Mouse (Mus musculus) retina, postnatal 1 day (tissue): ENCODE measurements at regions not wholly inside any gene's neighbourhood (a gene's known extent, or its start where the extent isn't known, plus 50 kb on each side); places are given as distances from the start of the nearest gene placed in this dataset.

Source experiments
- DNase-seq: peaks from one replicate; pipeline ENCODE4 v3.0.0-alpha.2; 2012

GRCm38 (mm10) chr8:25389947-25390346, 565.8 kb upstream of the Adam5 start:
- peak; percentile 25 for DNase-seq

- DNase-seq = peak; percentile 8
Observed at GRCm38 (mm10) chr8:25389371-25389855, 565.2 kb upstream of the Adam5 start.

GRCm38 (mm10) chr8:25388811-25389210, 564.6 kb upstream of the Adam5 start:
- no peak for DNase-seq

- no peak for DNase-seq
Observed at GRCm38 (mm10) chr8:25385186-25385585, 561.0 kb upstream of the Adam5 start.

DNA sequence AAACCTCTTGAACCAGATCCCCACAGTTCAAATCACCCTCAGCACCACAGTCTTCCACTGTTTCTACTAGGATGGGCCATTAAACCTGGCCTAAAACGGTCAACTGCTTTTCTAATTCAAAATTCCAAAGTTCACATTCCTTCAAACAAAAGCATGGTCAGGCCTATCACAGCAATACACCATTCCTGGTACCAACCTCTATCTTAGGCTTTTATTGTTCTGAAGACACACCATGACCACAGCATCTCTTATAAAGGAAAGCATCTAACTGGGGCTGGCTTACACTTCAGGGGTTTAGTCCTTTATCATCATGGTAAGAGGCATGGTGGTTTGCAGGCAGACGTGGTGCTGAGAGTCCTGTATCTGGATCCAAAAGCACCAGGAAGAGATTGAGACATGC, 560.4 kb upstream of the Adam5 start:
- no peak for DNase-seq

GRCm38 (mm10) chr8:25373276-25373675, 549.1 kb upstream of the Adam5 start:
- peak; percentile 49 for DNase-seq

DNA sequence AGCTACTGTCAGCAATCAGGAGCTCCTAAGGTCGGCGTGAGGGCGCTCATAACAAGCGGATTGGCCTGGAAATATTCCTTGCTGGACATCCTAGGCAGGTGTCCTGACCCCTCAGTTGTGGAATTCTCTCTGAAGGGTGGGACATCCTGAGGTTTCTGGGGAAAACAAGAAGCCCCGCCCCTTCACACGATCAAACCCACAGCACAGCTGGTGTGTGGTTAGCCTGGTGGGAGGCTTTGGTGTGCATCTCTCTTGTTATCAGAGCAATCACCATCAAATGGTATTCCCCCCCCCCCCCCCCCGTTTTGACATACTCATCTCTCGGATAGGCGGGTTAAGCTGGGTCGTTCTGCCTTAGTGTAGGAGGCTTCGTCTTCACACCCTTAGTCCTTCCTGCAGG, 546.8 kb upstream of the Adam5 start:
- no peak for DNase-seq

- DNase-seq = no peak
Observed at GRCm38 (mm10) chr8:25369331-25369730, 545.2 kb upstream of the Adam5 start.

DNA sequence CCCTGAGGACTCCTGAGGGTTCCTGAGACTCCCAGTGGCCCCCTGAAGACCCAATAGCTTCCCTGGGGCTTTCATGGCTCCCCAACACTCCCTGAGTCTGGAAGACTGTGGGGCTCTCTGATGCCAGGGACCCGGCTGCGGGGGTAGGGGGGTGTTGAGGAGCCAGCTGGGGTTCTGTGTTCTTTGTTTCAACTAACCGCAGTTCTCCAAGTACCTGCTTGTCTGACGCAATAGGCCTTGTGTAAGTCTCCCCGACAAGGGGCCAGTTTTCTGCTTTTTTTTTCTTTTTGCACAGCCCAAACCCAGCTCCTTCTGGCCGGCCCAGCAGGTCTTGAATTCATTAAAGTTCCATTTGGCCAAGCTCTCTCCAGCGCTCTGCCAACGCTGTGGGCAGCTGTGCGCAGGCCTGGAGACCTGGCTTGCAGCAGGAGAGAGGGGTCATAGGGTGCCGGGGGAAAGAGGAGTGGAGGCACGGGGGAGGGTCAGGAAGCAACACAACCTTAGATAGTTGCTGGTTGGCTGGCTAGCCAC, 544.5 kb upstream of the Adam5 start:
- no peak for DNase-seq

DNA sequence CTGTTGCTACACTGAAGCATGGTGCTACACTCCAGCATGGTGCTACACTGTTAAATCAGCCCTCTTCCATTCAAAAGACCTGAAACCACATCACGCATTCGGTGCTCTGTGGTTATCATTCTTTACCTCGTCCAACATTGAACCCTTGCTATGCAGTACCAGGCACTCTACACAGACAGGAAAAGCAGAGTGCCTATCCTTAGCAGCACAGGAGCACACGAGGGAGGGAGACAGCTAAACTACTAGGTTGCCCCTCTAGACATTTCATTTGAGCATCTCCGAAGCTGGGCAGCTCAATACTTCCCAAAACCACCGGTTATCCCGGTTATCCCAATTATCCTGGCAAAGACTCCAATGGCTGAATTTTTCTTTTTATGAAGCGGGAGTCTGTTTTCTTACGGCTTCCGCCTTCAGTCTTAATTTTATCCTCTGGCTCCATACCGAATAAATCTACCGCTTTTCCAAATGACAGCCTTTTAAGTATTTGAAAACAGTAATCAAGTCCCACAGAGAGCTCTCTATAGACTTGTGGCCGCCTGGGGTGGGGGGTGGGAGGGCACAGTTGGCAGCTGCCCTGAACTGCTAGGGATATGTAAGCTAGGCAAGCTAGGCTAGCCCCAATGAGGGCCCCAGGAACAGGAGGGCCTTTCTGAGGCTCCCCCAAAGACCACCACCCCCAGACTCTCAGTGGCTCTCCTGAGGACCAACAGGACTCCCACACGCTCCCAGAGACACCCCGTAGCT, 543.8 kb upstream of the Adam5 start:
- no peak for DNase-seq

GRCm38 (mm10) chr8:25366181-25366580, 542.0 kb upstream of the Adam5 start:
- no peak for DNase-seq

DNA sequence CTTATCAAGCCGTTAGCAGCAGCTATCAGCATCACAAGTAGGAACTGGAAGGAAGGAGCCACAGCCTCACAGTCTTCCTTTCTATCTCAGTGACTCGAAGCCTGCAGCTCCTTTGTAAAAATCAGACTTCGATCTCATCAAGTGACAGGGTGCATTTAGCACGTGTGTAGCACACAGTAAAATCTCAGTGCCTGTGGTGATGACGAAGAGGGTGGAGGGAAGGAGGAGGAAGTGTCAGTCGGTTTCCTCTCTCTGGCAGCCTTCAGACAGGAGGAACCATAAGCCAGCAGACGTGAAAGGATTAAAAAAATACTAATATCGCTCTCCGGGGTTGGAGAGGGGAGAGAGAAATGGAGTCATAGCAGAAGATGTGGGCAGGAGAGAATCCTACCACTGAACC, 538.5 kb upstream of the Adam5 start:
- DNase-seq = no peak

- DNase-seq = no peak
Observed at GRCm38 (mm10) chr8:25362146-25362545, 538.0 kb upstream of the Adam5 start.

DNA sequence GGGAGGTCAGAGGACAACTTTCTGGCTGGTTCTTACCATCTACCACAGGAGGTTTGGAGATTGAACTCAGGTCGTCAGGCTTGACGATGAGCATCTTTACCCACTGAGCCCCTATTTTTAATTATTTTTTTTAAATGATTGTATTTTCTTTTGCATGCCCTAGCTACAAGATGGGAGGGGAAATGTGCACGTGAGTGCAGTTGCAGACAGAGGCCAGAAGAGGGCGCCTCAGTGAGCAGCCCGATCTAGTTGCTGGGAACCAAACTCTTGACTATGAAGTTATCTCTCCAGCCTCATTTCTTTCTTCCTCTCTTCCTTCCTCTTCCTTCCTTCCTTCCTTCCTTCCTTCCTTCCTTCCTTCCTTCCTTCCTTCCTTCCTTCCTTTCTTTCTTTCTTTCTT, 537.3 kb upstream of the Adam5 start:
- no peak for DNase-seq

DNA sequence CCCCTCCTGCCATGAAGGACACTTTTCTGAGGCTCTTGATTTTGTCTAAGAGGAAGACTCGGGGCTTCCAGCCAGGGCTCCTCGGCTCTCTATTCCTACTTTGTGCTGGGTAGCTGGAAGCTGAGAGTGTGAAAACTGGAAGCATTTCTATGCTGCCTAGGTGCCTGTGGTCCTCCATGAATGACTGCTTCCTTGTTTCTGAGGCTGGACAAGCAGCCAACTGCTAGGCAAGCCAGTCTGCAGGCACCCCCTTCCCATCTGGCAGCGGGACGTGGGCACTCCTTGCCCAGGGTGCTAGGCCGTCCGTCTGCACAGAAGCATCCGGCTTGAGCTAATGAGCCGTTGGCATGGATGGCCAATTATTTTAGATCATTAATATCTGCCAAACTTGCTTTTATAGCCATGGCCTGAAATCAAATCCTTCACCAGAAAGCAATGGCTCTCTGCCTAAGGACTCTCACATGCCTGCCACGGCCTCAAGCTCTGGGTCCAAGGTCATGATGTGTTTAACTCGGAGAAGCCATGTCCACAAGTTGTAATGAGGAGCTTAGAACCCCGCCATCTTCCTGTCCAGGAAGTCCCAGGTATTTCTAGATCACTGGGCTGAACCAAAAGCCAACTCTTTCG, 534.5 kb upstream of the Adam5 start:
- DNase-seq = no peak

DNA sequence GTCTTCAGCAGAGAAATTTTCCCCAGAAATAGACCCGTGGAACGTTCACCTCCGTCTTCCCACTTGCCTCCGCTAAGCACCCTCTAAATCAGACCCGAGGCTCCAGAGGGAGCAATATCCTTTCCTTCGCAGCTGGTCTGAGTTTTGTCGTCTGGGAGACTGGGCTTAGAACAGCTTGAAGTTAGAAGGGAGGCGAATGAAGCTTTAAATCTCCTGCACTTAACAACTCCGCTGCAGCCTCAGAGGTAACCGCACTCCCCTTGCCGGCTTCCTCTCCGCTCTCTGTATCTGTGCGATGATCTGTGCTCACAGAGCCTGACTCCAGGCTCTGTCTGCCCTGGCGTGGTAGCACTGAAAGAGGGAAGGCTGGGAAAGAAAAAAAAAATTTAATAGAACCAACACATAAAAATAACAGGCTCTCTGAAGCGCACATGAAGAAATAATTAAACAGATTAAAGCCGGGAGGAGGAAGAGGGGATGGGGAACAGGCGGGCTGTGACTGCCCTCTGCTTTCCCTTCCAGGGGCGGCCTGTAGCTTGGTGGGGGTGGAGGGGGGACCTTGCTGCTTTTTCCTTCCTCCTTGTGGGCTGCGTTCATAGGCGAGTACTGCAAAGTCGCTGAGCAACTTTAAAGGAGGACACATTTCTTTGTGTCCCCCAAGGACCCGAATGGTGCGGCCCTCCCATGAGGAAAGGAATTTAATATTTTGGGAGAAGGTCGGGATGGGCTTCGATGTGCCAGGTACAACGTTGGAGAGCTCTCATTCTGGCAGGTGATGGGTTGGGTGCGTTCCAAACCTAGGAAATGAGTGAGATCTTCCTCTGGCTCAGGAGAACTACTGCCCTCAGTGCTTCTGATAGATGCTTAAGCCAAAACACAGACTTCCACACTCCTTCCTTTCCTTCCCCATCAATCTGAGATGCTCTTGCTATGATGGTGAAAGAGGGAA, 529.9 kb upstream of the Adam5 start:
- DNase-seq = peak; percentile 47

- DNase-seq = no peak
Observed at GRCm38 (mm10) chr8:25353405-25353804, 529.2 kb upstream of the Adam5 start.

- no peak for DNase-seq
Observed at GRCm38 (mm10) chr8:25348003-25348683, 524.0 kb upstream of the Adam5 start.

GRCm38 (mm10) chr8:25343160-25343602, 519.0 kb upstream of the Adam5 start:
- no peak for DNase-seq

GRCm38 (mm10) chr8:25342501-25342900, 518.3 kb upstream of the Adam5 start:
- no peak for DNase-seq

DNA sequence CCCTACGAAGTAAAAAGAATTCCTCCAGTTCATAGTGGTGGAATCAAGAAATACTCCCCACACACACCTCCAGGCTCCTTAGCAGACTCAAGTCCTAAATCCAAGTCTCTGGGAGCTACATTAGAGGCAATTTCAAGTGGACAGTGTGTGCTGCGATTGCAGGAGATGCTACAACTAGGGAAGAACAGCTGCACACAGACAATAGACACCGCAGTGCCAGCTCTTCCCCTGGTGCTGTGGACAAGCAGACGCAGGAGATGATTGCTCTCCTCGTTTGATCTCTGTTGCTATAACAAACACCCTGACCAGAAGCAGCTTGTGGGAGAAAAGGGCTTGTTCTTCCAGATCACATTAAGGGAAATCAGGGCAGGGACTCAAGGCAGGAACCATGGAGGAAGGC, 517.1 kb upstream of the Adam5 start:
- no peak for DNase-seq

DNA sequence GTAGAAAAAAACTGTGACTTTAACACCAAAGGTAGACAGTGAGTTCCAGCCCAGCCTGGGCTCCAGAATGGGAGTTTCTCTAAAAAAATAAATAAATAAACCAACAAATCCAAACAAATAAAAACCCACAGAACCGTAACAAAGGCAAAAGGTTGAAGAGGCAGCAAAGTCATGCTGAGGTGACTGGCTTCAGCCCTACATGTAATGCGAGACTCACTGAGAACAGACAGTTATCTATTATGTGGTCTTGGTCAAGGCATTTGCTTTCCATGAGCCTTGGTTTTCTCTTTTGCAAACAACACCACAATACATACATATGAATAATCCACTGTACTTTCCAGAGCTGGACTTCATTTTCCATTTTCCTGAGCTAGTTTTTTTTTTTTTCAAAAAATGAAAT, 516.6 kb upstream of the Adam5 start:
- DNase-seq = no peak
